Mouse (Mus musculus): ENCODE data around the gene Scn5a.

- TF ChIP-seq RAD21 (IDR thresholded peaks at IDR 0.05; ENCODE audit: low read depth, low read length) (no peak), CTCF (IDR thresholded peaks at IDR 0.05 in 2 of 3, conservative IDR thresholded peaks at IDR 0.05 in 1 of 3; ENCODE audit: control insufficient read depth in 1 of 3, insufficient read depth in 1 of 3, low read depth in 2 of 3, low read length in 3 of 3, poor library complexity in 1 of 3, severe bottlenecking in 1 of 3) (no peak), POLR2A (IDR thresholded peaks at IDR 0.05; ENCODE audit: control insufficient read depth in 1 of 2, insufficient read depth in 1 of 2, low read depth in 1 of 2, low read length in 2 of 2, poor library complexity in 1 of 2) (no peak), ZNF384 (IDR thresholded peaks at IDR 0.05; ENCODE audit: low read depth, low read length) (no peak), ETS1 (IDR thresholded peaks at IDR 0.05; ENCODE audit: low read depth, low read length) (no peak), SIN3A (IDR thresholded peaks at IDR 0.05; ENCODE audit: low read length) (no peak), E2F4 (IDR thresholded peaks at IDR 0.05; ENCODE audit: borderline replicate concordance, low read depth, low read length) (no peak), JUND (IDR thresholded peaks at IDR 0.05; ENCODE audit: low read depth, low read length) (no peak), EP300 (IDR thresholded peaks at IDR 0.05; ENCODE audit: low read depth in 1 of 2, low read length in 2 of 2) (no peak)
Observed at GRCm38 (mm10) chr9:119564803-119565202, 14.0 kb downstream of the Scn5a start.
